Mouse (Mus musculus): ENCODE measurements around the gene Dnah9.

- no peak for TF ChIP-seq CTCF (IDR thresholded peaks at IDR 0.05 in 2 of 3, conservative IDR thresholded peaks at IDR 0.05 in 1 of 3; ENCODE audit: control insufficient read depth in 1 of 3, insufficient read depth in 1 of 3, low read depth in 2 of 3, low read length in 3 of 3, poor library complexity in 1 of 3, severe bottlenecking in 1 of 3)
- TF ChIP-seq POLR2A (IDR thresholded peaks at IDR 0.05; ENCODE audit: control insufficient read depth in 1 of 2, insufficient read depth in 1 of 2, low read depth in 1 of 2, low read length in 2 of 2, poor library complexity in 1 of 2): no peak
- TF ChIP-seq TAL1 (IDR thresholded peaks at IDR 0.05; ENCODE audit: low read length): no peak
- TF ChIP-seq MAZ (IDR thresholded peaks at IDR 0.05; ENCODE audit: low read depth, low read length): no peak
- no peak for TF ChIP-seq SMC3 (IDR thresholded peaks at IDR 0.05; ENCODE audit: low read depth, low read length)
Observed at GRCm38 (mm10) chr11:66042531-66042930, 125.8 kb downstream of the Dnah9 start.
